Comparison of ENCODE assay signal across 18 mouse cellular contexts in the genomic region with DNA sequence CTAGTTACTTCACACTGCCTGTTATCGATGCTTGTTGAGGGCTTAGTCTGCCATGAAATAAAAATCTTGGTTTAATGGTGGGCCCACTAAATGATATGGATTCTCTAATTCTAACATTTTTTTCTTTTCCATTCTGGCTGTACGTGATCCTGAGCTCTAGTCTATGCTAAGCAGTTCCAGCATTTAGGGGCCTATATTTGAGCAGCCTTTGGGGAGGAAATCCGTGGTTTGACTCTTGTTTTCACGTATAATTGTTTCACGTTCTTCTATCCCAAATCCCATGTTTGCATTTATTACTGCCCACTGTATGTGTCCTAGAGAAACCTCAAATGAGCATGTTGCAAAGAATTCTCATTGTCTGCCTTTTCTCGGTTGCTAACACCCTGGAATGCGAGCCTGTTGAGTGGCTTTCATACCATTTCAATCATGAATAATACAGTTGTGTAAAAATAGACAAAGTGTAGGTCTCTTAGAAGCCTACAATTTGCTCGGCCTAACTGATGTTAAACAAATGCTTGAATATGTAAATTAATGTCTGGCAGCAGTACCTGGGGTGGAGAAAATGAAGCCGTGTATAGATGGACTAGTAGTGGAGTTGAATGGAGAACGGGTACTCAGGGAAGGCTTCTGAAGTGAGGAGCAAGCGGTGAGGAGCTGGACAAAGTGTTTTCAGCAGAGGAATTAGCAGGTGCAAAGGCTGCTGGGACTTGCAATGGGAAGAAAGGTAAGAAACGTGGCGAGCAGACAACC.
A peak's percentile ranks its signal among the peaks of the same experiment; 100 is the strongest.
DNase-seq lines count a peak whose midpoint lies in the region; ATAC-seq and TF ChIP-seq lines count a peak whose summit lies in the region.
"Had no signal": no experiment of that assay in that cellular context is flagged by ENCODE, and none has a peak within 500 bp of the region (broad histone marks: within the 10 kb centered on the region; RNA-seq: fewer than 3 reads in every experiment).

No protein-coding gene starts in this region.

- no peak for ATAC-seq in heart, embryonic 13.5 days (ENCODE audit: extremely low read depth, insufficient number of reproducible peaks, low FRiP score, low TSS enrichment)
- ATAC-seq in midbrain, embryonic 11.5 days (ENCODE audit: low FRiP score): 0 out of 2 replicates have a peak, but pooled peaks have one; percentile 11
- ATAC-seq: intestine, embryonic 15.5 days had no signal

- intact Hi-C loops in heart, postnatal 10 days (cut with DNase I): no loop called here

- peak overlapping the region; percentile 58 for H3K27ac ChIP-seq in heart, embryonic 13.5 days (replicated peaks)
- H3K27ac ChIP-seq in midbrain, embryonic 11.5 days (ENCODE audit: low read depth, low read length): no peak overlapping the region
- H3K27ac ChIP-seq in midbrain, embryonic 10.5 days (replicated peaks): no peak overlapping the region
- H3K27ac ChIP-seq: embryonic facial prominence, embryonic 13.5 days; heart, embryonic 10.5 days; hindbrain, embryonic 14.5 days; intestine, embryonic 15.5 days; limb, embryonic 15.5 days had no signal

- H3K9ac ChIP-seq in heart, embryonic 13.5 days: no peak overlapping the region
- H3K9ac ChIP-seq in midbrain, embryonic 11.5 days (ENCODE audit: low read length): no peak overlapping the region
- H3K9ac ChIP-seq: embryonic facial prominence, embryonic 13.5 days; hindbrain, embryonic 14.5 days; intestine, embryonic 15.5 days; limb, embryonic 15.5 days had no signal

- TF ChIP-seq POLR2A in brain, embryonic 14.5 days (IDR thresholded peaks at IDR 0.05; ENCODE audit: borderline replicate concordance, extremely low read depth, insufficient read depth, insufficient read length, poor library complexity, severe bottlenecking): no peak

- no peak for TF ChIP-seq CTCF in brain, embryonic 14.5 days (IDR thresholded peaks at IDR 0.05; ENCODE audit: borderline replicate concordance, extremely low read depth, insufficient read depth, insufficient read length)

- DNase-seq in heart, postnatal 10 days: no peak
- peak; percentile 76 for DNase-seq in midbrain, embryonic 11.5 days (ENCODE audit: low spot score, missing footprints)
- no peak for DNase-seq in midbrain, embryonic 10.5 days (ENCODE audit: low spot score)
- DNase-seq in brain, embryonic 14.5 days (ENCODE audit: low read depth): peak; percentile 62
- DNase-seq in telencephalon, adult 2 months (ENCODE audit: low read depth, low spot score): peak; percentile 4
- no peak for DNase-seq in cerebellum, adult 18-20 months
- DNase-seq: adrenal gland, adult 2 months; cerebellum, adult 11 months; gastrocnemius, postnatal 10 days; lung, adult 18-20 months; lung, postnatal 36 days; thymus, postnatal 4 days had no signal

- H3K9me3 ChIP-seq in heart, embryonic 13.5 days: no peaks in the 10 kb centered on the region
- H3K9me3 ChIP-seq in midbrain, embryonic 11.5 days (ENCODE audit: control insufficient read depth, low read length): no peaks in the 10 kb centered on the region
- no peaks in the 10 kb centered on the region for H3K9me3 ChIP-seq in midbrain, embryonic 10.5 days (replicated peaks)
- H3K9me3 ChIP-seq: embryonic facial prominence, embryonic 13.5 days; heart, embryonic 10.5 days; intestine, embryonic 15.5 days; limb, embryonic 15.5 days had no signal

- H3K27me3 ChIP-seq in heart, embryonic 13.5 days (replicated peaks): no peaks in the 10 kb centered on the region
- no peaks in the 10 kb centered on the region for H3K27me3 ChIP-seq in midbrain, embryonic 11.5 days (ENCODE audit: control insufficient read depth, insufficient read depth, low read length)
- H3K27me3 ChIP-seq in midbrain, embryonic 10.5 days (ENCODE audit: low read depth, poor library complexity, severe bottlenecking): no peaks in the 10 kb centered on the region
- H3K27me3 ChIP-seq: embryonic facial prominence, embryonic 13.5 days; intestine, embryonic 15.5 days; limb, embryonic 15.5 days had no signal

- no peak overlapping the region for H3K4me3 ChIP-seq in heart, embryonic 13.5 days
- H3K4me3 ChIP-seq in midbrain, embryonic 11.5 days (ENCODE audit: low read depth, low read length): no peak overlapping the region
- no peak overlapping the region for H3K4me3 ChIP-seq in midbrain, embryonic 10.5 days
- H3K4me3 ChIP-seq: embryonic facial prominence, embryonic 13.5 days; heart, embryonic 10.5 days; intestine, embryonic 15.5 days; limb, embryonic 15.5 days had no signal

- no peak overlapping the region for H3K4me2 ChIP-seq in heart, embryonic 13.5 days
- no peak overlapping the region for H3K4me2 ChIP-seq in midbrain, embryonic 11.5 days
- H3K4me2 ChIP-seq: embryonic facial prominence, embryonic 13.5 days; hindbrain, embryonic 14.5 days; intestine, embryonic 15.5 days; limb, embryonic 15.5 days had no signal

- no peaks in the 10 kb centered on the region for H3K36me3 ChIP-seq in heart, embryonic 13.5 days
- no peaks in the 10 kb centered on the region for H3K36me3 ChIP-seq in midbrain, embryonic 11.5 days (ENCODE audit: control insufficient read depth, insufficient read depth, low read length)
- no peaks in the 10 kb centered on the region for H3K36me3 ChIP-seq in midbrain, embryonic 10.5 days
- H3K36me3 ChIP-seq: embryonic facial prominence, embryonic 13.5 days; heart, embryonic 10.5 days; intestine, embryonic 15.5 days; limb, embryonic 15.5 days had no signal

- WGBS in heart, embryonic 13.5 days: 71% methylated on average over 13 of the region's 13 CpGs
- WGBS in midbrain, embryonic 11.5 days: 71% methylated on average over 13 of the region's 13 CpGs
- 76% methylated on average over 13 of the region's 13 CpGs for WGBS in midbrain, embryonic 10.5 days

- H3K4me1 ChIP-seq in heart, embryonic 13.5 days: peaks cover 33% of the 10 kb centered on the region
- H3K4me1 ChIP-seq in midbrain, embryonic 11.5 days (ENCODE audit: control insufficient read depth, insufficient read depth, low read length): no peaks in the 10 kb centered on the region
- no peaks in the 10 kb centered on the region for H3K4me1 ChIP-seq in midbrain, embryonic 10.5 days
- H3K4me1 ChIP-seq: heart, embryonic 10.5 days; intestine, embryonic 15.5 days; limb, embryonic 15.5 days had no signal

Comparison
In these comparisons a context has a peak if more than half of its experiments do, and no peak if none do; other contexts are left out.
1. DNase-seq: peak in midbrain, embryonic 11.5 days (single experiment), brain, embryonic 14.5 days (single experiment) and telencephalon, adult 2 months (single experiment); none in heart, postnatal 10 days (0 of 2), midbrain, embryonic 10.5 days (single experiment) and cerebellum, adult 18-20 months (0 of 2).